Mouse (Mus musculus): ENCODE data around the gene Mapk3. TPM values are rescaled to one million over a fixed set of nuclear protein-coding genes. Genes with fewer than 3 reads are reported as not detected.

The Mapk3 gene
- 12.0 TPM for polyA plus RNA-seq (2014; fragmentation: Illumina TruSeq; extraction: RNeasy Lipid Tissue Mini Kit (QIAGEN cat#74804); ENCODE audit: low replicate concordance)

DNA sequence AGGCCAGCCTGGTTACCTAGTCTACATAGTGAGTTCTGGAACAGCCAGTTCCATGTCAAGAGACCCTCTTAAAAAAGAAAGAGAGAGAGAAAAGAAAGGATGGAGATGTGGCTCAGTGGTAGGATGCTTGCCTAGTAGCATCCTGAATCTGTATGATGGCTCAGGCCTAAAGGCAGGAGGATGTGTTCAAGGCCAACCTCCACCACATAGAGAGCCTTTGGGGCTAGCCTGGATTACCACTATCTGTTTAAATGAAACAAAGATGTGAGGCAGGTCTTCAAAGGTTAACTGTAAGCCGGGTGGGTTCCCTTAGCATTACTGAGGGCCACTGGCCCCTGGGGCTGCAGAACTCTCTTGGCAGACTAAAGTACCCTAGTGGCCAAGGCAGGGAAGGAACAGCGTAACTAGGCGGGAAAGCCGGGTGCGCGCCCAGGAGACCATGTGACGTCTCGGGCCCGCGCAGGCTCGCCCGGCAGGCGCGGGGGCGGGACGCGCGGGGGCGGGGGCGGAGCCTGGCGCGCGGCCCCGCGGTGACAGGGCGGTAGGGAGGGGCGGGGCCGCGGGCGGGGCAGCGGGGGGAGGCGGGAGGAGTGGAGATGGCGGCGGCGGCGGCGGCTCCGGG, at the start of gene Mapk3:
Gene Mapk3, plus strand, starts transcription at position 552 of the 622 bp plus-strand sequence.

GRCm38 (mm10) chr7:126766201-126766600, 6.8 kb downstream of the Mapk3 start, which contains the start of gene Gdpd3:
Gene Gdpd3 (plus strand): TSS chr7:126766334.

DNA sequence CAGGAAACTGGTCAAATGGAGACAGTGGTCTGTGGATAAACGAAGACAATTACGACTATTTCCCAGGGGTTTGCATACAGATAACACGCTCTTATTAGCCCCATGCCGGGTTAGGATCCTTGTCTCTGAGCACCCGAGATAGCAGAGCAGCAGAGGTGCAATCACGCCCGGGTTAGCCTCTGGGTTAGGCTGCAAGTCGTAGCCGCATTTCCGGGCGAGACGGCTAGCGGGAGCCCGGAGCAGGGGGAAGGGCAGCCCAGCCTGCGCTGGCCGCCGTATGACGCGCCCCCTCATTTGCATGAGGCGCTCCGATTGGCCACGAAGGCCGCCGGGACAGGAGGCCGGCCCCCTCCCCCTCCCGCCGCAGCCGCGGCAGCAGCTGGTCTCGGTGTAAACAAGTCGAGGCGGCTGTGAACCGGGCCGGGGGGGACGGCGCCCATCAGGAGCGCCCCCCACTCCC, 17.2 kb downstream of the Mapk3 start, which contains the start of gene Ypel3:
Gene Ypel3, plus strand, starts transcription at position 358 of the 460 bp plus-strand sequence.

DNA sequence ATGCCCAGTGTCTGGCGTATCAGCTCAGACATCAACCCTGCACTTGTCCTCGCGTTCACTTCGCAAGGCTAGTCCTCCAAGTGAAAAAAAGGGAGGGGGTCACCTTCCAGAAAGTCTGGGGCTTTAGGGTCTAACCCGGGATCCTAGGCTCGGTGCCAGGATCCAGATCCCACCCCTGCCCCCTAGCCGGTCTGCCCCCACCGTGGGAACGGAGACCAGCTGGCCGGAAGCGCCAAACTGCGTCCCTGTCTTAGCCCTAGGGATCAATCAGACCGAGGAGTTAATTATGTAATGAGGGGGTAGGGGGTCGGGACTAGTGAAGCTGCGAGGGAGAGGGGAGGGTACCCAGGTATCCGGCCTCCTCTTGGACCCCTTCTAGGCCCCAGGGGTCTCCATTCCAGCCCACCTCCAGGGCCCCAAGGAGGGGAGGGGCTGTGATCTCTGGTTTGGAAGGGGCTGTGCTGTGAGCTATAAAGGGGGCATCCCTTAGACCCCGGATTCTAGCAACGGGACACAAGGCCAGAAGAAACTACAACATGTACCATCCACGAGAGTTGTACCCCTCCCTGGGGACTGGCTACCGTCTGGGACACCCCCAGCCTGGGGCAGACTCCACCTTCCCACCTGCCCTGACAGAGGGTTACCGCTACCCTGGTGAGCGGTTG, 21.7 kb downstream of the Mapk3 start, which contains the start of gene Tbx6:
Gene Tbx6, plus strand, starts transcription at position 513 of the 665 bp plus-strand sequence.

GRCm38 (mm10) chr7:126791851-126792720, 32.7 kb downstream of the Mapk3 start, which contains the start of gene Ppp4c:
Gene Ppp4c (minus strand): TSS chr7:126792496.

GRCm38 (mm10) chr7:126797411-126798126, 38.2 kb downstream of the Mapk3 start, which contains the start of gene Fam57b:
Gene Fam57b (plus strand): TSS chr7:126797668.

Other genes with a start within 250 kb of the Mapk3 start
- 87.7 TPM for gene Eif3c, start 193.2 kb upstream of the Mapk3 start, polyA plus RNA-seq (2014; fragmentation: Illumina TruSeq; extraction: RNeasy Lipid Tissue Mini Kit (QIAGEN cat#74804); ENCODE audit: low replicate concordance)
- gene Apobr, start 174.7 kb upstream of the Mapk3 start, polyA plus RNA-seq (2014; fragmentation: Illumina TruSeq; extraction: RNeasy Lipid Tissue Mini Kit (QIAGEN cat#74804); ENCODE audit: low replicate concordance): not detected
- gene Cln3, start 173.8 kb upstream of the Mapk3 start, polyA plus RNA-seq (2014; fragmentation: Illumina TruSeq; extraction: RNeasy Lipid Tissue Mini Kit (QIAGEN cat#74804); ENCODE audit: low replicate concordance): 0.59 TPM
- not detected for gene Il27, start 164.7 kb upstream of the Mapk3 start, polyA plus RNA-seq (2014; fragmentation: Illumina TruSeq; extraction: RNeasy Lipid Tissue Mini Kit (QIAGEN cat#74804); ENCODE audit: low replicate concordance)
- 4.2 TPM for gene Nupr1, start 128.7 kb upstream of the Mapk3 start, polyA plus RNA-seq (2014; fragmentation: Illumina TruSeq; extraction: RNeasy Lipid Tissue Mini Kit (QIAGEN cat#74804); ENCODE audit: low replicate concordance)
- gene Sgf29, start 110.3 kb upstream of the Mapk3 start, polyA plus RNA-seq (2014; fragmentation: Illumina TruSeq; extraction: RNeasy Lipid Tissue Mini Kit (QIAGEN cat#74804); ENCODE audit: low replicate concordance): not detected
- gene Sult1a1, start 83.2 kb upstream of the Mapk3 start, polyA plus RNA-seq (2014; fragmentation: Illumina TruSeq; extraction: RNeasy Lipid Tissue Mini Kit (QIAGEN cat#74804); ENCODE audit: low replicate concordance): 18.3 TPM
- gene Bola2, start 64.2 kb upstream of the Mapk3 start, polyA plus RNA-seq (2014; fragmentation: Illumina TruSeq; extraction: RNeasy Lipid Tissue Mini Kit (QIAGEN cat#74804); ENCODE audit: low replicate concordance): not detected
- gene Slx1b, start 63.8 kb upstream of the Mapk3 start, polyA plus RNA-seq (2014; fragmentation: Illumina TruSeq; extraction: RNeasy Lipid Tissue Mini Kit (QIAGEN cat#74804); ENCODE audit: low replicate concordance): 0.22 TPM
- gene Coro1a, start 51.8 kb upstream of the Mapk3 start, polyA plus RNA-seq (2014; fragmentation: Illumina TruSeq; extraction: RNeasy Lipid Tissue Mini Kit (QIAGEN cat#74804); ENCODE audit: low replicate concordance): 4.5 TPM
- 2.1 TPM for gene Gdpd3, start 6.7 kb downstream of the Mapk3 start, polyA plus RNA-seq (2014; fragmentation: Illumina TruSeq; extraction: RNeasy Lipid Tissue Mini Kit (QIAGEN cat#74804); ENCODE audit: low replicate concordance)
- gene Ypel3, start 17.4 kb downstream of the Mapk3 start, polyA plus RNA-seq (2014; fragmentation: Illumina TruSeq; extraction: RNeasy Lipid Tissue Mini Kit (QIAGEN cat#74804); ENCODE audit: low replicate concordance): 5.8 TPM
- not detected for gene Tbx6, start 21.9 kb downstream of the Mapk3 start, polyA plus RNA-seq (2014; fragmentation: Illumina TruSeq; extraction: RNeasy Lipid Tissue Mini Kit (QIAGEN cat#74804); ENCODE audit: low replicate concordance)
- gene Ppp4c, start 32.9 kb downstream of the Mapk3 start, polyA plus RNA-seq (2014; fragmentation: Illumina TruSeq; extraction: RNeasy Lipid Tissue Mini Kit (QIAGEN cat#74804); ENCODE audit: low replicate concordance): 24.4 TPM
- gene Fam57b, start 38.1 kb downstream of the Mapk3 start, polyA plus RNA-seq (2014; fragmentation: Illumina TruSeq; extraction: RNeasy Lipid Tissue Mini Kit (QIAGEN cat#74804); ENCODE audit: low replicate concordance): not detected
- not detected for gene 4930451I11Rik, start 72.0 kb downstream of the Mapk3 start, polyA plus RNA-seq (2014; fragmentation: Illumina TruSeq; extraction: RNeasy Lipid Tissue Mini Kit (QIAGEN cat#74804); ENCODE audit: low replicate concordance)
- gene Doc2a, start 87.8 kb downstream of the Mapk3 start, polyA plus RNA-seq (2014; fragmentation: Illumina TruSeq; extraction: RNeasy Lipid Tissue Mini Kit (QIAGEN cat#74804); ENCODE audit: low replicate concordance): not detected
- 10.8 TPM for gene Hirip3, start 102.4 kb downstream of the Mapk3 start, polyA plus RNA-seq (2014; fragmentation: Illumina TruSeq; extraction: RNeasy Lipid Tissue Mini Kit (QIAGEN cat#74804); ENCODE audit: low replicate concordance)
- gene Ino80e, start 102.8 kb downstream of the Mapk3 start, polyA plus RNA-seq (2014; fragmentation: Illumina TruSeq; extraction: RNeasy Lipid Tissue Mini Kit (QIAGEN cat#74804); ENCODE audit: low replicate concordance): 2.2 TPM
- 4.1 TPM for gene Taok2, start 125.1 kb downstream of the Mapk3 start, polyA plus RNA-seq (2014; fragmentation: Illumina TruSeq; extraction: RNeasy Lipid Tissue Mini Kit (QIAGEN cat#74804); ENCODE audit: low replicate concordance)
- 5.0 TPM for gene Tmem219, start 163.3 kb downstream of the Mapk3 start, polyA plus RNA-seq (2014; fragmentation: Illumina TruSeq; extraction: RNeasy Lipid Tissue Mini Kit (QIAGEN cat#74804); ENCODE audit: low replicate concordance)
- 1.8 TPM for gene Kctd13, start 169.3 kb downstream of the Mapk3 start, polyA plus RNA-seq (2014; fragmentation: Illumina TruSeq; extraction: RNeasy Lipid Tissue Mini Kit (QIAGEN cat#74804); ENCODE audit: low replicate concordance)
- gene Asphd1, start 190.0 kb downstream of the Mapk3 start, polyA plus RNA-seq (2014; fragmentation: Illumina TruSeq; extraction: RNeasy Lipid Tissue Mini Kit (QIAGEN cat#74804); ENCODE audit: low replicate concordance): not detected
- 0.78 TPM for gene Sez6l2, start 191.0 kb downstream of the Mapk3 start, polyA plus RNA-seq (2014; fragmentation: Illumina TruSeq; extraction: RNeasy Lipid Tissue Mini Kit (QIAGEN cat#74804); ENCODE audit: low replicate concordance)
- 15.7 TPM for gene Cdipt, start 216.3 kb downstream of the Mapk3 start, polyA plus RNA-seq (2014; fragmentation: Illumina TruSeq; extraction: RNeasy Lipid Tissue Mini Kit (QIAGEN cat#74804); ENCODE audit: low replicate concordance)
- 0.45 TPM for gene Cdiptos, start 216.5 kb downstream of the Mapk3 start, polyA plus RNA-seq (2014; fragmentation: Illumina TruSeq; extraction: RNeasy Lipid Tissue Mini Kit (QIAGEN cat#74804); ENCODE audit: low replicate concordance)